Mouse (Mus musculus) cerebellum, adult (tissue): Measurements from ENCODE around the gene Maml3.

ENCODE experiments used
- ATAC-seq: cut with Nextera tagmentation; 2 replicates; pipeline ENCODE4 v1.9.2; 2017; ENCODE audit warnings: mild to moderate bottlenecking, moderate library complexity, mixed read lengths; ENCODE audit not compliant: insufficient number of reproducible peaks, low FRiP score, low TSS enrichment

The Maml3 gene

GRCm38 (mm10) chr3:52046895-52047372, 57.9 kb downstream of the Maml3 start:
- ATAC-seq = peak; percentile 76

- peak; percentile 77 for ATAC-seq
Observed at GRCm38 (mm10) chr3:52046027-52046700, 58.7 kb downstream of the Maml3 start.

- no peak for ATAC-seq
Observed at GRCm38 (mm10) chr3:52045221-52045641, 59.6 kb downstream of the Maml3 start.

GRCm38 (mm10) chr3:52044651-52045050, 60.2 kb downstream of the Maml3 start:
- no peak for ATAC-seq

GRCm38 (mm10) chr3:52043847-52044246, 61.0 kb downstream of the Maml3 start:
- no peak for ATAC-seq

- ATAC-seq = no peak
Observed at GRCm38 (mm10) chr3:52042680-52043079, 62.2 kb downstream of the Maml3 start.

- ATAC-seq = no peak
Observed at GRCm38 (mm10) chr3:52039958-52040357, 64.9 kb downstream of the Maml3 start.

GRCm38 (mm10) chr3:52037260-52037659, 67.6 kb downstream of the Maml3 start:
- ATAC-seq = no peak

- 0 out of 2 replicates have a peak, but pooled peaks have one; percentile 15 for ATAC-seq
Observed at GRCm38 (mm10) chr3:52035404-52035803, 69.5 kb downstream of the Maml3 start.

- ATAC-seq = no peak
Observed at GRCm38 (mm10) chr3:52033857-52034588, 70.9 kb downstream of the Maml3 start.

- ATAC-seq = no peak
Observed at GRCm38 (mm10) chr3:52031327-52031726, 73.5 kb downstream of the Maml3 start.

GRCm38 (mm10) chr3:52030114-52030513, 74.8 kb downstream of the Maml3 start:
- ATAC-seq = no peak

GRCm38 (mm10) chr3:52029661-52030081, 75.2 kb downstream of the Maml3 start:
- ATAC-seq = no peak

- no peak for ATAC-seq
Observed at GRCm38 (mm10) chr3:52027972-52028371, 76.9 kb downstream of the Maml3 start.

GRCm38 (mm10) chr3:52022486-52022885, 82.4 kb downstream of the Maml3 start:
- ATAC-seq = no peak

GRCm38 (mm10) chr3:52018103-52018439, 86.8 kb downstream of the Maml3 start:
- ATAC-seq = no peak

GRCm38 (mm10) chr3:52017439-52018102, 87.3 kb downstream of the Maml3 start:
- no peak; the same call in 1 of the 2 replicates for ATAC-seq

GRCm38 (mm10) chr3:52016178-52016577, 88.7 kb downstream of the Maml3 start:
- no peak for ATAC-seq

- no peak; the same call in 1 of the 2 replicates for ATAC-seq
Observed at GRCm38 (mm10) chr3:52015556-52015955, 89.3 kb downstream of the Maml3 start.

GRCm38 (mm10) chr3:52011032-52011710, 93.7 kb downstream of the Maml3 start:
- no peak for ATAC-seq

- no peak for ATAC-seq
Observed at GRCm38 (mm10) chr3:52009321-52009720, 95.6 kb downstream of the Maml3 start.
